ENCODE assay signal across 18 mouse cellular contexts in genomic region chr8:64767047-64767446, GRCm38 (mm10). TPM values are rescaled to one million over a fixed set of nuclear protein-coding genes. Genes with fewer than 3 reads are reported as not detected.
DNase-seq lines count a peak whose midpoint lies in the region; ATAC-seq and TF ChIP-seq lines count a peak whose summit lies in the region.
"Had no signal": no experiment of that assay in that cellular context is flagged by ENCODE, and none has a peak within 500 bp of the region (broad histone marks: within the 10 kb centered on the region; RNA-seq: fewer than 3 reads in every experiment).

No protein-coding gene starts in this region.

- no peak overlapping the region for H3K27ac ChIP-seq in cerebellum, adult 2 months (ENCODE audit: insufficient read depth, low read length)
- no peak overlapping the region for H3K27ac ChIP-seq in midbrain, embryonic 11.5 days (ENCODE audit: low read depth, low read length)
- H3K27ac ChIP-seq: heart, embryonic 13.5 days; hindbrain, embryonic 10.5 days; neural tube, embryonic 13.5 days had no signal

- H3K4me3 ChIP-seq in cerebellum, adult 2 months (replicated peaks; ENCODE audit: insufficient read depth, low read depth, low read length): no peak overlapping the region
- no peak overlapping the region for H3K4me3 ChIP-seq in midbrain, embryonic 11.5 days (ENCODE audit: low read depth, low read length)
- H3K4me3 ChIP-seq: erythroblast, embryonic 14.5 days; heart, embryonic 13.5 days; hindbrain, embryonic 10.5 days; neural tube, embryonic 13.5 days had no signal

- no peak for TF ChIP-seq CTCF in cerebellum, adult 2 months (IDR thresholded peaks at IDR 0.05; ENCODE audit: borderline replicate concordance, insufficient read depth, low read depth, low read length)

- ATAC-seq in midbrain, embryonic 11.5 days (ENCODE audit: low FRiP score): no peak
- ATAC-seq: intestine, postnatal 0 days had no signal

- peak; percentile 30 for DNase-seq in cerebellum, adult 11-12 months
- DNase-seq in cerebellum, adult 8-10 months: no peak
- peak; percentile 34 to 42 for DNase-seq in lung, adult 18-20 months
- no peak for DNase-seq in lung, postnatal 4 days
- DNase-seq in cerebellum, adult 2 months: peak; percentile 35 to 56
- peak; percentile 35 to 70 for DNase-seq in kidney, postnatal 36 days
- no peak for DNase-seq in gastrocnemius, postnatal 10 days
- DNase-seq in midbrain, embryonic 11.5 days (ENCODE audit: low spot score, missing footprints): no peak
- DNase-seq: embryo, embryonic 11 days; gastrocnemius, postnatal 25 days; layer of hippocampus, postnatal 36 days; retina, postnatal 1 day; thymus, postnatal 4 days had no signal

- no peak overlapping the region for H3K4me2 ChIP-seq in midbrain, embryonic 11.5 days
- H3K4me2 ChIP-seq: heart, embryonic 13.5 days; neural tube, embryonic 13.5 days had no signal

- H3K36me3 ChIP-seq in midbrain, embryonic 11.5 days (ENCODE audit: control insufficient read depth, insufficient read depth, low read length): no peaks in the 10 kb centered on the region

- H3K4me1 ChIP-seq in cerebellum, adult 2 months (ENCODE audit: control insufficient read depth, insufficient read depth, low read length): peaks cover 4% of the 10 kb centered on the region; the same call in 1 of the 2 replicates
- H3K4me1 ChIP-seq in midbrain, embryonic 11.5 days (ENCODE audit: control insufficient read depth, insufficient read depth, low read length): no peaks in the 10 kb centered on the region
- H3K4me1 ChIP-seq: heart, embryonic 13.5 days; hindbrain, embryonic 10.5 days; neural tube, embryonic 13.5 days had no signal

- H3K9me3 ChIP-seq in midbrain, embryonic 11.5 days (ENCODE audit: control insufficient read depth, low read length): no peaks in the 10 kb centered on the region
- H3K9me3 ChIP-seq: heart, embryonic 13.5 days; hindbrain, embryonic 10.5 days; neural tube, embryonic 13.5 days had no signal

- no peaks in the 10 kb centered on the region for H3K27me3 ChIP-seq in cerebellum, adult 2 months (ENCODE audit: control insufficient read depth, insufficient read depth, low read length)
- no peaks in the 10 kb centered on the region for H3K27me3 ChIP-seq in midbrain, embryonic 11.5 days (ENCODE audit: control insufficient read depth, insufficient read depth, low read length)
- H3K27me3 ChIP-seq: heart, embryonic 13.5 days; neural tube, embryonic 13.5 days had no signal

- WGBS in cerebellum, adult 2 months: 67% methylated on average over 9 of the region's 9 CpGs
- 98% methylated on average over 9 of the region's 9 CpGs for WGBS in midbrain, embryonic 11.5 days

- H3K9ac ChIP-seq in midbrain, embryonic 11.5 days (ENCODE audit: low read length): no peak overlapping the region
- H3K9ac ChIP-seq: heart, embryonic 13.5 days; neural tube, embryonic 13.5 days had no signal

- no peak for TF ChIP-seq POLR2A in cerebellum, adult 2 months (IDR thresholded peaks at IDR 0.05; ENCODE audit: borderline replicate concordance, insufficient read depth, low read length)

RNA-seq across cellular contexts. Expression of gene Msmo1, which starts 33.5 kb away (rescaled TPM):
- polyA plus RNA-seq in cerebellum, adult 2 months (2012; rRNA removed): 95.7 and 107 TPM in 2 replicates
- total RNA-seq in gastrocnemius, postnatal 10 days (2021): 1 to 10 TPM; 8.9 to 9.6 TPM
- polyA plus RNA-seq in midbrain, embryonic 11.5 days (2014; fragmentation: Nextera tagmentation; extraction: Ambion mirVana): 246 and 263 TPM in 2 replicates

Comparison
In these comparisons a context has a peak if more than half of its experiments do, and no peak if none do; other contexts are left out.
1. DNase-seq: peak in cerebellum, adult 11-12 months (single experiment), lung, adult 18-20 months (2 of 2), cerebellum, adult 2 months (2 of 2) and kidney, postnatal 36 days (2 of 2); none in cerebellum, adult 8-10 months (single experiment), lung, postnatal 4 days (0 of 2), gastrocnemius, postnatal 10 days (single experiment) and midbrain, embryonic 11.5 days (single experiment).